Mouse (Mus musculus): ENCODE results near the gene Zbtb20. TPM values are rescaled to one million over a fixed set of nuclear protein-coding genes. Genes with fewer than 3 reads are reported as not detected.

Gene Zbtb20
- polyA plus RNA-seq, 1 experiment from 2014 or later, result 30.9 TPM

DNA sequence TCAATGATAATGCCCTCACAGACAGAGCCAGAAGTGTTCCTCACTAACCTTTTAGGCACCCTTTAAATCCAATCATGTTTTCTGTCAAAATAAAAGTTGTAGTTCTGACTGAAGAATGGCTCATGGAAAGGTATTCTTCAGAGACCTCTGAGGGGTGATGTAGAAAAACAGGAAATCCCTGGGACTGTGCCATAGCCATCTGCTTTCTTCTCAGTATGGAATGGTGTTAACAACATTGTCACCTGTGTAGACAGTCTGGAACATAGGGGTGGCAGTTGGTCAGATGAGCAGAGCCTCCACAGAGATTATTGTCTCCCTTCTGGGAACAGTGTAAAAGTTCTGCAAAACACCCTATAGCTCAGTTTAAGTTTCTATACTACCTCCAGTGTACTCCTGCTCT is 732.4 kb downstream of the Zbtb20 start:
- no peak overlapping the region for H3K4me2 ChIP-seq
- H3K4me3 ChIP-seq, result no peak overlapping the region
- H3K36me3 ChIP-seq, result peaks cover 34% of the 10 kb centered on the region
- H3K4me1 ChIP-seq, result peaks cover 19% of the 10 kb centered on the region
- H3K9me3 ChIP-seq, result no peaks in the 10 kb centered on the region
- H3K9ac ChIP-seq, result no peak overlapping the region
- no peak overlapping the region for H3K27ac ChIP-seq (replicated peaks)
- ATAC-seq (ENCODE audit: extremely low read depth, insufficient number of reproducible peaks, low FRiP score, low TSS enrichment), result no peak
- no peaks in the 10 kb centered on the region for H3K27me3 ChIP-seq (replicated peaks)

DNA sequence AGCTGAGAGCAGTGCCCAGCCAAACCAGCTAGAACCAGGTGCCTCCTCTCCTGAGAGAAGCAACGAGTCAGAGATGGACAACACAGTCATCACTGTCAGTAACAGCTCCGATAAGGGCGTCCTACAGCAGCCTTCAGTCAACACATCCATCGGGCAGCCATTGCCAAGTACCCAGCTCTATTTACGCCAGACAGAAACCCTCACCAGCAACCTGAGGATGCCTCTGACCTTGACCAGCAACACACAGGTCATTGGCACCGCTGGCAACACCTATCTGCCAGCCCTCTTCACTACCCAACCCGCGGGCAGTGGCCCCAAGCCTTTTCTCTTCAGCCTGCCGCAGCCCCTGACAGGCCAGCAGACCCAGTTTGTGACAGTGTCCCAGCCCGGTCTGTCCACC is 734.7 kb downstream of the Zbtb20 start:
- Histone ChIP-seq H3K4me1 (peaks cover 23% of the 10 kb centered on the region), H3K4me3 (no peak overlapping the region), H3K9me3 (no peaks in the 10 kb centered on the region), H3K27ac (replicated peaks) (peak overlapping the region; percentile 64), H3K4me2 (no peak overlapping the region), H3K9ac (no peak overlapping the region), H3K36me3 (peaks cover 34% of the 10 kb centered on the region), H3K27me3 (replicated peaks) (no peaks in the 10 kb centered on the region)
- WGBS, result 63% methylated on average over 10 of the region's 10 CpGs
- no peak; the same call in 1 of the 2 replicates for ATAC-seq (ENCODE audit: extremely low read depth, insufficient number of reproducible peaks, low FRiP score, low TSS enrichment)

DNA sequence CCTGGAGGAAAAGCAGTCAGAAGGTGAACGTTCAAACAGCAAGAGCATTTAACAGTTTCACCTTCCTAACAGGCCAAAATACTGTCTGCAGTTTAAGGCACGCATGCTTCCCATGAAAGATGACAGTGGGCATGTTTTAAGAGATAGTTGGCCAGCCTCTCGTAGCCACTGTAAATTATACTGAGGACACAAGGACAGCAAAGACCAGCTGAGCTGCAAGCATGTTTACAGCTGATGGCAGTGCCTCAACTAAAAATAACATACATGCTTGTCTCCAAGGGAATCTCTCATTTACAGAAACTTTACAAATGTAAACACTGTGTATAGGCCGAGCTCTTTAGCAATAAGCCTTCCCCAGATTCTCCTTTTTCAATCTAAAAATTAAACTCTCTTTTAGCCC is 740.7 kb downstream of the Zbtb20 start:
- no peaks in the 10 kb centered on the region for H3K9me3 ChIP-seq
- peaks cover 45% of the 10 kb centered on the region for H3K4me1 ChIP-seq
- peaks cover 18% of the 10 kb centered on the region for H3K36me3 ChIP-seq
- peak overlapping the region; percentile 6; the same call in 1 of the 2 replicates for H3K27ac ChIP-seq (replicated peaks)
- no peak overlapping the region for H3K9ac ChIP-seq
- no peak for ATAC-seq (ENCODE audit: extremely low read depth, insufficient number of reproducible peaks, low FRiP score, low TSS enrichment)
- 49% methylated on average over 4 of the region's 4 CpGs for WGBS
- H3K4me3 ChIP-seq, result no peak overlapping the region
- no peaks in the 10 kb centered on the region for H3K27me3 ChIP-seq (replicated peaks)
- no peak overlapping the region for H3K4me2 ChIP-seq

DNA sequence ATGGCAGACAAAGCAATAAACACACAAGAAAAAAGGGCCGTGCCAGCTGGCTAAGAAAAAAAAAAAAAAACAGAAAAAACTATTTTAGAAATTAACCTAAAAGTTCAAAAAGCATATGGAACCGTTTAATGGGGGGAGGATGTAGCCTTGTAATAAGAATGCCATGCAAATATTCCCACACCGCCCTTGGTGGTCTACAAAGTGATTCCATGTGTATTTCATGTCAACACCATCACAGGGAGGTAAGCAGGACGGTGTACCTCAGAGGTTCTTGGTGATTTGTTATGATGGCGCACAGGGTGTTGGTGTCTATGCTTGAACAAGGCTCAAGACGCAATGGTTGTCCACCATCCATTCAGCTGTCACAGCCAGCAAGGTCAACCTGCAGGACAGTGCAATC is 741.7 kb downstream of the Zbtb20 start:
- no peaks in the 10 kb centered on the region for H3K9me3 ChIP-seq
- no peak overlapping the region for H3K4me2 ChIP-seq
- no peak overlapping the region for H3K4me3 ChIP-seq
- peaks cover 55% of the 10 kb centered on the region for H3K4me1 ChIP-seq
- no peak overlapping the region for H3K27ac ChIP-seq (replicated peaks)
- ATAC-seq (ENCODE audit: extremely low read depth, insufficient number of reproducible peaks, low FRiP score, low TSS enrichment), result no peak
- H3K36me3 ChIP-seq, result peaks cover 12% of the 10 kb centered on the region
- WGBS, result 88% methylated on average over 6 of the region's 6 CpGs
- H3K9ac ChIP-seq, result no peak overlapping the region
- no peaks in the 10 kb centered on the region for H3K27me3 ChIP-seq (replicated peaks)

DNA sequence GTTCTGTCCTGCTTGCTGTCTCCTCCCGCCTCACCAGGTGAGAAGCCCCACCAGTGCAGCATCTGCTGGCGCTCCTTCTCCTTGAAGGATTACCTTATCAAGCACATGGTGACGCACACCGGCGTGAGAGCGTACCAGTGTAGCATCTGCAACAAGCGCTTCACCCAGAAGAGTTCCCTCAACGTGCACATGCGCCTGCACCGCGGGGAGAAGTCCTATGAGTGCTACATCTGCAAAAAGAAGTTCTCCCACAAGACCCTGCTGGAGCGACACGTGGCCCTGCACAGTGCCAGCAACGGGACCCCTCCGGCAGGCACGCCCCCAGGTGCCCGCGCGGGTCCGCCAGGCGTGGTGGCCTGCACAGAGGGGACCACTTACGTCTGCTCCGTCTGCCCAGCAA is 742.6 kb downstream of the Zbtb20 start:
- no peak overlapping the region for H3K9ac ChIP-seq
- peaks cover 12% of the 10 kb centered on the region for H3K36me3 ChIP-seq
- 79% methylated on average over 23 of the region's 23 CpGs for WGBS
- H3K4me1 ChIP-seq, result peaks cover 60% of the 10 kb centered on the region
- H3K27me3 ChIP-seq (replicated peaks), result no peaks in the 10 kb centered on the region
- H3K4me3 ChIP-seq, result no peak overlapping the region
- H3K27ac ChIP-seq (replicated peaks), result no peak overlapping the region
- no peak for ATAC-seq (ENCODE audit: extremely low read depth, insufficient number of reproducible peaks, low FRiP score, low TSS enrichment)
- H3K9me3 ChIP-seq, result no peaks in the 10 kb centered on the region
- H3K4me2 ChIP-seq, result no peak overlapping the region

DNA sequence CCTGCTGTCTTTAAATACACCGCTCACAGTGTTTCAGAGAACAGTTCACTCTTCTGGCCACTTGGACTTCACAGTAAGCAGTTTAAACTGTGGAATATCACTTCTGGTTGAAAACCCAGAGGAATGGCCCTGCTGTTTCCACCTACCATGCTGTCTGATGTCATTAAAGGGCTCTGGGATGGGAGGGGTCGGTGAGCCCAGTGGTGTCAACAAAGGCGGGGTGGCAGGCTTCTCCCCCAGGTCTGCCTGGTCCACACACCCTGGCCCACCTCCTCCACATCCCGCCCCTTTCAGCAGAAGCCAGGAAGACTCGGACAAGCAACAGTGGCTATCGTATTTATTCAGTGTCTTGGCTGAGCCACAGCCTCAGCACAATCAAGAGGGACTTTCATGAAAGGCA is 743.6 kb downstream of the Zbtb20 start:
- Histone ChIP-seq H3K36me3 (peaks cover 12% of the 10 kb centered on the region), H3K27ac (replicated peaks) (peak overlapping the region; percentile 48; the same call in 1 of the 2 replicates), H3K4me2 (no peak overlapping the region), H3K4me3 (no peak overlapping the region), H3K4me1 (peaks cover 56% of the 10 kb centered on the region), H3K9ac (no peak overlapping the region), H3K27me3 (replicated peaks) (no peaks in the 10 kb centered on the region), H3K9me3 (no peaks in the 10 kb centered on the region)
- WGBS, result 47% methylated on average over 6 of the region's 6 CpGs
- ATAC-seq (ENCODE audit: extremely low read depth, insufficient number of reproducible peaks, low FRiP score, low TSS enrichment), result no peak

DNA sequence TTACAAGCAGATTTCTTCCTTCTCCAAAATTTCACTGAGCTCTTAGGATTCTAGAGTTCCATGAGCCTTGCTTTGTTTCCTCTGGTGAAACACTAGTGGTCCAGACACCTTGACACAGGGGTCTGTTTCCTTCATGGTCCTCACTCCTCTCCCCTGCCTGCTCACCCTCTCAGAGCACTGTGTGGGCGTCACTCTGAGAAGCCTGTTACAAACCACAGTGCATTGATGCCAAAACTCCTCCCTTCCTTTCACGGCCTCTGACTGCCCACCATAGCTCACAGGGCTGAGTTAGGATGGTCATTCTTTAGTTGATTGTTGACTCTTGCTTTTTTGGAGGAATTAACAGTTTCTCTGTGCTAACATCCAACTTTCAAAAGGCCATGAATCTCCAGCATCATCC is 744.7 kb downstream of the Zbtb20 start:
- ATAC-seq (ENCODE audit: extremely low read depth, insufficient number of reproducible peaks, low FRiP score, low TSS enrichment), result no peak
- no peak overlapping the region for H3K9ac ChIP-seq
- H3K4me3 ChIP-seq, result no peak overlapping the region
- WGBS, result 31% methylated on average over 2 of the region's 2 CpGs
- H3K9me3 ChIP-seq, result no peaks in the 10 kb centered on the region
- H3K36me3 ChIP-seq, result peaks cover 12% of the 10 kb centered on the region
- no peak overlapping the region; the same call in 1 of the 2 replicates for H3K27ac ChIP-seq (replicated peaks)
- H3K27me3 ChIP-seq (replicated peaks), result no peaks in the 10 kb centered on the region
- peaks cover 56% of the 10 kb centered on the region for H3K4me1 ChIP-seq
- no peak overlapping the region for H3K4me2 ChIP-seq

DNA sequence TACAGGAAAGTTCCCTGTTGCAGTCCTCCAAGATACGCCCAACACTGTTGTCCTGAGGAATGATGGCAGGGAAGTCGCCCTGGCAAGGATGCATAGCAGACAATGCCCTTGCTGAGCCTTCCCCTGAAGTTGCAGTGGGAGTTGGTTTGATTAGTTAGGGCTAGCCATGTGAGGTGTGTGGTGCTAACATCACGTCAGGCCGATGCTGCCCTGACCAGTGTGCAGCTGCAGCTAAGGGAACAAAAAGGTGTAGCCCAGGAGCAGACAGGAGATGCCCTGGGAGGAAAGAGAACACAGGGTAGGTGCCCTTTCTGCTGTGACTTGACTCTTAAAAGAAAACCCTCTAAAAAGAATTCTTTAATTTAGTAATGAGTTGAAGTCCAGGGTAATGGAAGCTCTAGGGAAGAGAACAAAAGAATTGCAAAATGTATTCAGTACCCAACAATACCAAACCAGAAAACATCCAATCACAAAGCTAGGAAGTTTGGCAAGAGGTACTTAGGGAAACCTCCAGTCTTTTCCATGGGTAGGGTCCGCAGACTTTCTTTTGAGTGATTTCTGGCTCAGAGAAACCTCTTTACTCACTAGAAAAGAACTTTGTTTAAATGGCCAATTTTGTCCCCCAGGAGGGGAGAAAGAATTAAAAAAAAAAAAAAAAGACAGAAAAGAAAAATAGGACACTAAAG is 747.8 kb downstream of the Zbtb20 start:
- H3K9me3 ChIP-seq, result no peaks in the 10 kb centered on the region
- no peak overlapping the region for H3K4me3 ChIP-seq
- no peak overlapping the region for H3K9ac ChIP-seq
- ATAC-seq (ENCODE audit: extremely low read depth, insufficient number of reproducible peaks, low FRiP score, low TSS enrichment), result no peak
- no peaks in the 10 kb centered on the region for H3K27me3 ChIP-seq (replicated peaks)
- peaks cover 43% of the 10 kb centered on the region for H3K4me1 ChIP-seq
- no peak overlapping the region for H3K27ac ChIP-seq (replicated peaks)
- peaks cover 11% of the 10 kb centered on the region for H3K36me3 ChIP-seq
- H3K4me2 ChIP-seq, result no peak overlapping the region
- WGBS, result 74% methylated on average over 5 of the region's 5 CpGs

DNA sequence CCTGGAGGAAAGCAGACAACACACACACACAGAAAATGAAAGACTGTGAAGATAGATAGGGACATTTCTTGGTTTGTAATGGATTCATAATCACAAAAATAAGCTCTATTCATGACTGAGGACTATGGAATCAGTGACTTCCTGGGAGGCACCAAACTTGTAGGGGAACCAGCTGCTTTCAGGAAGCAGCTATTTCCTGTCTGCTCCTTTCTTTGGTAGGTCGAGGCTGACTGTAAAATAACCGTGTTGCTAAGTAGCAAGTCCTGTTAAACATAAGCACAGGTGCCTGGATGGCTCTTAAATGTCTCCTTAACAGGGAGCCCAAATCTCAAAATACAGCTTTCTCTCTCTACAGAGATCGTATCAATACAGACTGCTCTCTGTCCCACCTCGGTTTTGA is 749.2 kb downstream of the Zbtb20 start:
- no peaks in the 10 kb centered on the region for H3K27me3 ChIP-seq (replicated peaks)

DNA sequence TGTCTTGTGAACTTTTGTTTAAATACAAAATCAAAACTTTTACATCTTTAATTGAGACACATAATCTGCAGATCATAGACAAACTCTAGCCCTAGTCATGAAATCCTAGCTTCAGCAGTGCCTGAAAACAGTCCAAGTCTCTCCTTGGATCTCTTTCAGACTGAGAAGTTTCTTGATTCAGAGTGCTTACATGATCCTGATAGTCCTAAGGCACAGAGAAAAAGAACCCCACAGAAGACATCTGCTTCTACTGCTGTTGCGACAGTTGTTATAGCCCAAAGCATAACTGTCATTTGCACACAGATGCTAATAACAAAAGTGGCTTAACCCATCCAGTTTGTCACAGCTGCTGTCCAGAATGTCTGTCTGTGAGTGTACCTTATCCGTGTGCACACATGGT is 749.6 kb downstream of the Zbtb20 start:
- Histone ChIP-seq H3K4me2 (no peak overlapping the region), H3K27me3 (replicated peaks) (no peaks in the 10 kb centered on the region), H3K27ac (replicated peaks) (peak overlapping the region; percentile 12; the same call in 1 of the 2 replicates), H3K9ac (no peak overlapping the region), H3K9me3 (no peaks in the 10 kb centered on the region), H3K4me1 (peaks cover 36% of the 10 kb centered on the region), H3K4me3 (no peak overlapping the region), H3K36me3 (peaks cover 3% of the 10 kb centered on the region; the same call in 1 of the 2 replicates)
- 64% methylated on average over 2 of the region's 2 CpGs for WGBS
- ATAC-seq (ENCODE audit: extremely low read depth, insufficient number of reproducible peaks, low FRiP score, low TSS enrichment), result no peak

More for the DNA sequence above, 749.2 kb downstream of the Zbtb20 start:
- 0 out of 2 replicates have a peak overlapping the region, but pooled peaks have one; percentile 12 for H3K27ac ChIP-seq (replicated peaks)
- peaks cover 39% of the 10 kb centered on the region for H3K4me1 ChIP-seq
- H3K4me3 ChIP-seq, result no peak overlapping the region
- H3K9ac ChIP-seq, result no peak overlapping the region
- 66% methylated on average over 4 of the region's 4 CpGs for WGBS
- H3K9me3 ChIP-seq, result no peaks in the 10 kb centered on the region
- peaks cover 3% of the 10 kb centered on the region; the same call in 1 of the 2 replicates for H3K36me3 ChIP-seq
- H3K4me2 ChIP-seq, result no peak overlapping the region
- no peak for ATAC-seq (ENCODE audit: extremely low read depth, insufficient number of reproducible peaks, low FRiP score, low TSS enrichment)

DNA sequence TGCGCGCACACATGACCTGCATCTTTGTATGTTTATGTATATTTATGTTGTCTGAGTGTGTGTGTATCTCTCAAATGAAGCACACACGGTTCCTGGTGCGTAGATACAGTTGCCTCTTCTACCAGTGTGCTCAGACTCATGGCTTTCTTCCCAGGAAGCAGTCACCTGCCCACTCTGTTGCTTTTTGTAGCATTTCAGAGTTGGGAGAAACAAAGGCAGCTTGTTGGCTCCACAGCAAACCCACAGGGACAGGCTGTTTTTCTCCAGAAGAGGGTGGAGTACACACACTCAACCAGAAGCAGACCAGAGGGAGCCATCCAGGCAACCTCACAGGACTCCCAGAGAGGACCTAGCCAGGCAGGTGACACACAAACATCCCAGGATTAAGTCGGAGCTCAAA is 750.3 kb downstream of the Zbtb20 start:
- H3K4me3 ChIP-seq, result no peak overlapping the region
- H3K9me3 ChIP-seq, result no peaks in the 10 kb centered on the region
- H3K4me1 ChIP-seq, result peaks cover 34% of the 10 kb centered on the region
- no peak overlapping the region for H3K4me2 ChIP-seq
- peaks cover 3% of the 10 kb centered on the region; the same call in 1 of the 2 replicates for H3K36me3 ChIP-seq
- H3K27me3 ChIP-seq (replicated peaks), result no peaks in the 10 kb centered on the region
- no peak overlapping the region for H3K9ac ChIP-seq
- H3K27ac ChIP-seq (replicated peaks), result 0 out of 2 replicates have a peak overlapping the region, but pooled peaks have one; percentile 12
- ATAC-seq (ENCODE audit: extremely low read depth, insufficient number of reproducible peaks, low FRiP score, low TSS enrichment), result no peak
- 82% methylated on average over 5 of the region's 5 CpGs for WGBS

DNA sequence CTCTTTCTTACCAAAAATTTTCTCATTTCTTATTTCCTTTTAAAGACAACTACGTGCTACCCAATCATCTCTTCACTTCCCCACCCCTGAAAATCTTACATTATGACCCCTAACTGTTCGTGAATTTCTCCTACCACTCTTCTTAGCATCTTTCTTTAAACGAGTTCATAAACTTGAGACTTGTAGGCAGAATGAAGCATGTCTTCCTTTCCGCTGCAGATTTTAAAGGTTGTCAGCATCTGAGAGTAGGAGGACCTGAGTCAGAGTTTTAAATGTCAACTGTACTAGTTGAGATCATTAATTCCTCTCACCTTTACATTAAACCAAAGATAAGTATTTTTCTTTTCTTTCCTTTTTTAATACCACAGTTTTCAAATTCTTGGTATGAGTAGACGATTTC is 753.0 kb downstream of the Zbtb20 start:
- Histone ChIP-seq H3K27me3 (replicated peaks) (no peaks in the 10 kb centered on the region), H3K9ac (no peak overlapping the region), H3K27ac (replicated peaks) (no peak overlapping the region), H3K4me3 (no peak overlapping the region), H3K36me3 (peaks cover 6% of the 10 kb centered on the region), H3K9me3 (no peaks in the 10 kb centered on the region), H3K4me2 (no peak overlapping the region), H3K4me1 (peaks cover 27% of the 10 kb centered on the region)
- ATAC-seq (ENCODE audit: extremely low read depth, insufficient number of reproducible peaks, low FRiP score, low TSS enrichment), result no peak
- WGBS, result 78% methylated on average over 5 of the region's 5 CpGs
